Mouse (Mus musculus) testis, adult 2 months (tissue): ENCODE measurements around the gene Adgre5.

Experiments used
- CTCF ChIP-seq: fragments of 200-500 bp; IDR thresholded peaks from 2 replicates; pipeline ENCODE4 v1.5.1; 2012; ENCODE audit warnings: low read depth, mild to moderate bottlenecking, inconsistent platforms, low read length, moderate library complexity; ENCODE audit not compliant: control insufficient read depth, insufficient read depth, insufficient replicate concordance
- POLR2A ChIP-seq: fragments of 200-500 bp; IDR thresholded peaks from 2 replicates; pipeline ENCODE4 v1.6.1; 2012; ENCODE audit warnings: low read depth, mild to moderate bottlenecking, inconsistent platforms, low read length, moderate library complexity; ENCODE audit not compliant: control insufficient read depth

DNA sequence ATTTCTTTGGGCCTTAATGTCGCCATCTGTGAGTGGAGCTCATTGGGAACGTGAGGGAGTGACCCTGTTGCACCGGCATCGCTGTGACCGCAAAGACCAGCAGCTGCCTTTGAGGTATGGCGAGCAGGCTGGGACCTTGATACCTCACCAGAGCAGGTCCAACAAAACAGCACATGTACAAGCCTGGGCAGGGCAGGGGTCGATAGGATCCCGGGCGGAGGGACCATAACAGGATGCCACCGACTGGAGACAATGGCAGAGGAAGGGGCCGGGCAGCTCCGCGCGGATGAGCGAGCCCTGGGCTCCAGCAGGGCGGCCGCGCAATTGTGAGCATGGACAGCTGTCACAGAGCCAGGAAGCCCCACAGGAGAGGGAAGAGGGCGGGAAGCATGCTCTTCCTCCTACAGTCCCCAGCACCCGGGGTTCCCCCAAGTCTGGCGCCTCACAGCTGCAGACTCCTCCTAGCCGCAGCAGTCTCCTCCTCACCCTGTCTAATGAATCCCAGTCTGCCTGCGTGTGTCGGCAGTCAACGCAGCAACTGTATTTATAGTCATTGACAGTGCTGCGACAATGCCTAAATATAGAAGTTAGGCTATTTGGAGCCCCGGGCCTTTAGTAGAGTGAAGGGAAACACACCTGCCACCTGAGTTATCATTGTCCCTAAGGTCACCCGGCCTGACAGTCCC lies 6.7 kb upstream of the Adgre5 start:
- no peak for TF ChIP-seq CTCF
- TF ChIP-seq POLR2A = no peak
